Mouse (Mus musculus) kidney, adult 11 months (tissue): ENCODE data around the gene Aurkb.

Experiments
- DNase-seq: peaks from one replicate; pipeline ENCODE4 v3.0.0; 2022

Gene Aurkb

GRCm38 (mm10) chr11:69037231-69038061, 8.0 kb upstream of the Aurkb start:
- peak; percentile 74 for DNase-seq

GRCm38 (mm10) chr11:69038173-69038572, 7.3 kb upstream of the Aurkb start:
- DNase-seq: no peak

GRCm38 (mm10) chr11:69046395-69046774, 938 bp downstream of the Aurkb start:
- no peak for DNase-seq

GRCm38 (mm10) chr11:69047592-69047991, 2.1 kb downstream of the Aurkb start:
- DNase-seq: no peak

GRCm38 (mm10) chr11:69048151-69048550, 2.7 kb downstream of the Aurkb start:
- no peak for DNase-seq

- DNase-seq: no peak
These were observed 5.3 kb downstream of the Aurkb start for GRCm38 (mm10) chr11:69050748-69051147.

GRCm38 (mm10) chr11:69051771-69052170, 6.3 kb downstream of the Aurkb start:
- DNase-seq: no peak

- DNase-seq: no peak
These were observed 7.5 kb downstream of the Aurkb start for GRCm38 (mm10) chr11:69052824-69053421.

- no peak for DNase-seq
These were observed 8.4 kb downstream of the Aurkb start for GRCm38 (mm10) chr11:69053848-69054247.

GRCm38 (mm10) chr11:69058265-69058664, 12.8 kb downstream of the Aurkb start:
- DNase-seq: no peak

GRCm38 (mm10) chr11:69058729-69059356, 13.4 kb downstream of the Aurkb start:
- no peak for DNase-seq

- peak; percentile 98 for DNase-seq
These were observed 14.0 kb downstream of the Aurkb start, which contains the start of gene Borcs6 for GRCm38 (mm10) chr11:69059357-69059974. TSS of gene Borcs6 (plus strand) at chr11:69059717.

- no peak for DNase-seq
These were observed 14.5 kb downstream of the Aurkb start for GRCm38 (mm10) chr11:69059975-69060411.

- no peak for DNase-seq
These were observed 15.2 kb downstream of the Aurkb start for GRCm38 (mm10) chr11:69060448-69061254.

- DNase-seq: no peak
These were observed 15.9 kb downstream of the Aurkb start for GRCm38 (mm10) chr11:69061255-69061912.

- DNase-seq: peak; percentile 70
These were observed 16.8 kb downstream of the Aurkb start for GRCm38 (mm10) chr11:69062194-69062760.

GRCm38 (mm10) chr11:69062761-69063224, 17.3 kb downstream of the Aurkb start:
- peak; percentile 94 for DNase-seq

- DNase-seq: no peak
These were observed 18.2 kb downstream of the Aurkb start for GRCm38 (mm10) chr11:69063413-69064201.

- DNase-seq: no peak
These were observed 19.0 kb downstream of the Aurkb start for GRCm38 (mm10) chr11:69064259-69065133.
